Mouse (Mus musculus) heart, embryonic 14.5 days (tissue): ENCODE results near the gene Gm45837. TPM values are rescaled to one million over a fixed set of nuclear protein-coding genes. Genes with fewer than 3 reads are reported as not detected.
A peak's percentile ranks its signal among the peaks of the same experiment; 100 is the strongest.

Experiments
- ATAC-seq: fragments of 200-750 bp; cut with Nextera tagmentation; 2 replicates; pipeline ENCODE4 v1.8.0; 2017; ENCODE audit warnings: low read depth, moderate TSS enrichment; ENCODE audit not compliant: insufficient number of reproducible peaks, insufficient read depth, low FRiP score
- H3K27ac ChIP-seq, 2 experiments: fragments of 200-500 bp in 1 of 2; fragments of 300-500 bp in 1 of 2; sonication (generic) in 1 of 2; replicated peaks in 1 of 2; 2 replicates each; pipeline ENCODE4 v1.5.1; 2012 to 2014; ENCODE audit warnings: low read depth in 2 of 2, low read length in 2 of 2, control low read depth in 1 of 2, mild to moderate bottlenecking in 1 of 2, mixed read lengths in 1 of 2; ENCODE audit not compliant: control insufficient read depth in 1 of 2, insufficient read depth in 1 of 2
- H3K27me3 ChIP-seq: fragments of 300-500 bp; sonication (generic); 2 replicates; pipeline ENCODE4 v1.6.1; 2014; ENCODE audit warnings: mild to moderate bottlenecking, low read length, control low read depth; ENCODE audit not compliant: control insufficient read depth, insufficient read depth
- H3K36me3 ChIP-seq: fragments of 300-500 bp; sonication (generic); 2 replicates; pipeline ENCODE4 v1.6.1; 2014; ENCODE audit warnings: mild to moderate bottlenecking, control low read depth, low read length, mixed read lengths; ENCODE audit not compliant: control insufficient read depth, insufficient read depth
- H3K4me1 ChIP-seq, 2 experiments: fragments of 200-500 bp in 1 of 2; fragments of 300-500 bp in 1 of 2; sonication (generic) in 1 of 2; 2 replicates each; pipeline ENCODE4 v1.6.1; 2012 to 2014; ENCODE audit warnings: low read length in 2 of 2, control low read depth in 1 of 2, mixed read lengths in 1 of 2; ENCODE audit not compliant: control insufficient read depth in 2 of 2, insufficient read depth in 2 of 2
- H3K4me2 ChIP-seq: fragments of 300-500 bp; sonication (generic); 2 replicates; pipeline ENCODE4 v1.6.1; 2014; ENCODE audit warnings: mild to moderate bottlenecking, low read length
- H3K4me3 ChIP-seq, 2 experiments: fragments of 200-500 bp in 1 of 2; fragments of 300-500 bp in 1 of 2; sonication (generic) in 1 of 2; 2 replicates each; pipeline ENCODE4 v1.5.1; 2012 to 2014; ENCODE audit warnings: low read length in 2 of 2, mild to moderate bottlenecking in 2 of 2, control low read depth in 1 of 2, low read depth in 1 of 2, moderate library complexity in 1 of 2; ENCODE audit not compliant: control insufficient read depth in 1 of 2, insufficient read depth in 1 of 2
- H3K9ac ChIP-seq: fragments of 300-500 bp; sonication (generic); 2 replicates; pipeline ENCODE4 v1.6.1; 2014; ENCODE audit warnings: mild to moderate bottlenecking, low read length
- H3K9me3 ChIP-seq: fragments of 300-500 bp; sonication (generic); 2 replicates; pipeline ENCODE4 v1.6.1; 2016; ENCODE audit warnings: low read length, control low read depth; ENCODE audit not compliant: control insufficient read depth
- WGBS: fragments of 180-500 bp; shearing (Covaris S2); extraction: QIAGEN DNeasy Blood & Tissue Kit; methylation state at CpG from one replicate; pipeline ENCODE4 v1.1.7; 2014; 5-methylcytosine and 5-hydroxymethylcytosine counted together
- polyA plus RNA-seq: library from polyadenylated mRNA; unstranded; fragments of >200 nt; fragmentation: Nextera tagmentation; extraction: Ambion mirVana; gene quantifications from 2 replicates; pipeline ENCODE4 v1.2.1, GENCODE M21; 2014

Gene Gm45837
- polyA plus RNA-seq, 1 experiment from 2014 or later, result not detected

- 29% methylated on average over 9 of the region's 9 CpGs for WGBS
- no peak overlapping the region for H3K9ac ChIP-seq
- H3K36me3 ChIP-seq, result no peaks in the 10 kb centered on the region
- no peak overlapping the region for H3K4me2 ChIP-seq
- no peaks in the 10 kb centered on the region for H3K4me1 ChIP-seq
- ATAC-seq, result no peak
- no peak overlapping the region for H3K4me3 ChIP-seq
- no peaks in the 10 kb centered on the region for H3K27me3 ChIP-seq
- no peak overlapping the region for H3K27ac ChIP-seq
- no peaks in the 10 kb centered on the region for H3K9me3 ChIP-seq
Measured at GRCm38 (mm10) chr7:101539774-101540173, 129.1 kb downstream of the Gm45837 start.

DNA sequence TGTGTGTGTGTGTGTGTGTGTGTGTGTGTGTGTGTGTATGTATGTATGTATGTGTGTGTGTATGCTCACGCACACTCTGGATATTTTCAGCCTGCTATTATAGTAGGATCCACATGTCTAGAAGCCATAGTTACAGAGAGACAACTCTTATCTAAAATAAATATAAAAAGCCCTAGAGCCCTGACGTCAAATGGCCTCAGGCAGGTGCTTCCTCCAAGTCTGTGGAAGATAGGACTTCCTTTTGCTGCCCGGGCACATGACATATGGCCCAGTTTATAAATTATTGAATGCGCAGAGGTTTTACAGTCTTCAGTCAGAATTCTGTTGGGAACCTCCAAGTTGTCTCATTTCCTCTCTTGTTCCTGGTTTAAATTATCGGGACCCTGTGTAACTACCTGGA is 130.0 kb downstream of the Gm45837 start:
- H3K9ac ChIP-seq, result no peak overlapping the region
- H3K4me1 ChIP-seq, result no peaks in the 10 kb centered on the region
- H3K36me3 ChIP-seq, result no peaks in the 10 kb centered on the region
- 56% methylated on average over 5 of the region's 5 CpGs for WGBS
- no peak overlapping the region for H3K4me2 ChIP-seq
- H3K27ac ChIP-seq, result no peak overlapping the region
- ATAC-seq, result no peak
- H3K9me3 ChIP-seq, result no peaks in the 10 kb centered on the region
- no peak overlapping the region for H3K4me3 ChIP-seq
- H3K27me3 ChIP-seq, result no peaks in the 10 kb centered on the region

DNA sequence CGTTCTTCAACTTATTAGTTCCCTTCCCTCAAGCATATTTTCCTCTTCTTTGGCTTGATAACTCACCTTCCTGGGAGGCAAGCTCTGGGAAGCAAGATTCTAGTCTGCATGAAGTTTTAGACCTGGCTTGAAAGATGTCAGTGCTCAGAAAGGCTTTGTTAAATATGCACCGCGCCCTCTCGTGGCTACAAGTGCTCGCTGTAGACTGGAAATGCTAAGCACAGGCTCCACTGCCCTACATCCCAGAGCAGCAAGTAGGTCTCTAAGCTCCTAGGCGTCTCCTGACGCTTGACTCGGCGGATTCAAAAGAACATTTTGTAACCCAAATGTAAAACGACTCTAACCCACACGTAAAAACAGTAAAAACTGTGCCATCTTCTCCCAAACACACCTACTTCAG is 130.4 kb downstream of the Gm45837 start:
- H3K27ac ChIP-seq, result no peak overlapping the region
- no peaks in the 10 kb centered on the region for H3K9me3 ChIP-seq
- H3K27me3 ChIP-seq, result no peaks in the 10 kb centered on the region
- H3K36me3 ChIP-seq, result no peaks in the 10 kb centered on the region
- ATAC-seq, result no peak
- H3K4me1 ChIP-seq, result no peaks in the 10 kb centered on the region
- 0 out of 2 replicates have a peak overlapping the region, but pooled peaks have one; percentile 1 for H3K4me2 ChIP-seq
- 3% methylated on average over 11 of the region's 11 CpGs for WGBS
- no peak overlapping the region for H3K4me3 ChIP-seq
- no peak overlapping the region for H3K9ac ChIP-seq

GRCm38 (mm10) chr7:101541734-101542133 is 131.0 kb downstream of the Gm45837 start:
- no peak overlapping the region for H3K4me2 ChIP-seq
- H3K4me3 ChIP-seq, result no peak overlapping the region
- no peaks in the 10 kb centered on the region for H3K9me3 ChIP-seq
- no peaks in the 10 kb centered on the region for H3K36me3 ChIP-seq
- no peaks in the 10 kb centered on the region for H3K27me3 ChIP-seq
- H3K4me1 ChIP-seq, result no peaks in the 10 kb centered on the region
- ATAC-seq, result no peak
- H3K9ac ChIP-seq, result no peak overlapping the region
- H3K27ac ChIP-seq, result no peak overlapping the region
- 73% methylated on average over 10 of the region's 10 CpGs for WGBS

DNA sequence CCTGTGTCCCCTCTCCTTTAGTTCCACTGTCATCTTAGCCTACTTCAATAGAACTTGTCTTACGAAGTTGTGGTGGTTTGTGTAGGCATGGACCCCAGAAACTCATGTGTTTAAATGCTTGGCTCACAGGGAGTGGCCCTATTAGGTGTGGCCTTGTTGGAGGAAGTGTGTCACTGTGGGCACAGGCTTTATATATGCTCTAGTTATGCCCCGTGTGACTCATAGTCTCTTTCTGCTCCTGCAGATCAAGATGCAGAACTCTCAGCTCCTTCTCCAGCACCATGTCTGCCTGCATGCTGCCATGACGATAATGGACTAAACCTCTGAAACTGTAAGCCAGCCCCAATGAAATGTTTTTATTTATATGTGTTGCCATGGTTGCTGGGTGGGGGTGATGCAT is 137.0 kb downstream of the Gm45837 start:
- Histone ChIP-seq H3K27me3 (no peaks in the 10 kb centered on the region), H3K4me3 (no peak overlapping the region), H3K4me1 (no peaks in the 10 kb centered on the region; a peak in 1 of 4 replicates), H3K36me3 (no peaks in the 10 kb centered on the region), H3K9me3 (no peaks in the 10 kb centered on the region), H3K27ac (no peak overlapping the region), H3K9ac (no peak overlapping the region), H3K4me2 (no peak overlapping the region)
- no peak for ATAC-seq
- 77% methylated on average over 3 of the region's 3 CpGs for WGBS

- no peak overlapping the region for H3K4me2 ChIP-seq
- WGBS, result 90% methylated on average over 3 of the region's 3 CpGs
- no peak overlapping the region for H3K9ac ChIP-seq
- no peak overlapping the region for H3K27ac ChIP-seq
- no peak for ATAC-seq
- no peaks in the 10 kb centered on the region for H3K36me3 ChIP-seq
- no peak overlapping the region for H3K4me3 ChIP-seq
- no peaks in the 10 kb centered on the region; a peak in 1 of 4 replicates for H3K4me1 ChIP-seq
- no peaks in the 10 kb centered on the region for H3K9me3 ChIP-seq
- no peaks in the 10 kb centered on the region for H3K27me3 ChIP-seq
Measured at GRCm38 (mm10) chr7:101549266-101549665, 138.6 kb downstream of the Gm45837 start.

GRCm38 (mm10) chr7:101550686-101551485 is 140.2 kb downstream of the Gm45837 start:
- 52% methylated on average over 7 of the region's 7 CpGs for WGBS
- H3K36me3 ChIP-seq, result no peaks in the 10 kb centered on the region
- H3K27me3 ChIP-seq, result no peaks in the 10 kb centered on the region
- ATAC-seq, result no peak
- no peak overlapping the region for H3K4me2 ChIP-seq
- no peaks in the 10 kb centered on the region for H3K9me3 ChIP-seq
- no peak overlapping the region for H3K4me3 ChIP-seq
- no peaks in the 10 kb centered on the region; a peak in 1 of 4 replicates for H3K4me1 ChIP-seq
- no peak overlapping the region for H3K9ac ChIP-seq
- H3K27ac ChIP-seq, result no peak overlapping the region

- Histone ChIP-seq H3K36me3 (no peaks in the 10 kb centered on the region), H3K9me3 (no peaks in the 10 kb centered on the region), H3K27me3 (no peaks in the 10 kb centered on the region), H3K9ac (no peak overlapping the region), H3K4me2 (no peak overlapping the region), H3K4me1 (no peaks in the 10 kb centered on the region; a peak in 1 of 4 replicates), H3K27ac (no peak overlapping the region), H3K4me3 (no peak overlapping the region)
- no peak for ATAC-seq
- WGBS, result 87% methylated on average over 1 of the region's 1 CpGs
Measured at GRCm38 (mm10) chr7:101551530-101551929, 140.8 kb downstream of the Gm45837 start.
